Mouse (Mus musculus) A20 (cell line): ENCODE measurements around the gene Egfl8.

Experiments used
- DNase-seq: peaks from one replicate; pipeline ENCODE4 v3.0.0-alpha.2; 2011; ENCODE audit warnings: low read depth, low spot score

Egfl8 gene

DNA sequence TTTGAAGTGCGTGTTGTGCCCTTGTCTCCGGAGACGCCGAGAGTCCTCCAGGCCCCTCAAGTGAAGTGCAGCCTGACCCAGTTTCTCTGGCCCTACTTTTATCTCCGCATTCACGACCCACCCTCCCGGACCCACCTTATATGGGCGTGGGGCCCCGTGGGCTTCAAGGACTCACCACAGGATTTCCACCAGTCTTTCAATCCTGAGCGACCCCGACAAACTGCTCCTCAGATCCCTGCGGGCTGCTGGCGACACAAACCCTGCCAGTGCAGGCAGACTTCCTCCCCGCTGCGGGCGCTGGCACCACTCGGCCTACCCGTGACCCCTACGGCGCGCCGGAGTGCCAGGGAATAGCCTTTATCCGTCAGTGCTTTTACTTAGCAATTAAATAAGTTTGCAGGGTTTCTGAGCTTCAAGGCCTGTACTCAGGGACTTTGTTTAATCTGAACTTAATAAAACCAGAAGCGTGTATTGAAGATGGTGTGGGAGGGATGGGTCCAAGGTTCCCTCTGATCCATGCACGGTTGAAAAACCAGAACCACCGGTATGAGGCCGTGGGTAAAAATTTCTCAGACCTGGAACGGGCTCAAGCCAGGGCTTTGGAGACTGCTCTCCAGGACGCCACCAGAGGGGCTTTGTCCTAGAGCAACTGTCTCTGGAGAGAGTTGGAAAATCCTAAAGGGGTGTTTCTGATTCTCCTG lies 12.3 kb upstream of the Egfl8 start, which contains the start of gene Ppt2:
TSS of gene Ppt2 (minus strand) at position 568 of the 701 bp plus-strand sequence.
- no peak for DNase-seq

DNA sequence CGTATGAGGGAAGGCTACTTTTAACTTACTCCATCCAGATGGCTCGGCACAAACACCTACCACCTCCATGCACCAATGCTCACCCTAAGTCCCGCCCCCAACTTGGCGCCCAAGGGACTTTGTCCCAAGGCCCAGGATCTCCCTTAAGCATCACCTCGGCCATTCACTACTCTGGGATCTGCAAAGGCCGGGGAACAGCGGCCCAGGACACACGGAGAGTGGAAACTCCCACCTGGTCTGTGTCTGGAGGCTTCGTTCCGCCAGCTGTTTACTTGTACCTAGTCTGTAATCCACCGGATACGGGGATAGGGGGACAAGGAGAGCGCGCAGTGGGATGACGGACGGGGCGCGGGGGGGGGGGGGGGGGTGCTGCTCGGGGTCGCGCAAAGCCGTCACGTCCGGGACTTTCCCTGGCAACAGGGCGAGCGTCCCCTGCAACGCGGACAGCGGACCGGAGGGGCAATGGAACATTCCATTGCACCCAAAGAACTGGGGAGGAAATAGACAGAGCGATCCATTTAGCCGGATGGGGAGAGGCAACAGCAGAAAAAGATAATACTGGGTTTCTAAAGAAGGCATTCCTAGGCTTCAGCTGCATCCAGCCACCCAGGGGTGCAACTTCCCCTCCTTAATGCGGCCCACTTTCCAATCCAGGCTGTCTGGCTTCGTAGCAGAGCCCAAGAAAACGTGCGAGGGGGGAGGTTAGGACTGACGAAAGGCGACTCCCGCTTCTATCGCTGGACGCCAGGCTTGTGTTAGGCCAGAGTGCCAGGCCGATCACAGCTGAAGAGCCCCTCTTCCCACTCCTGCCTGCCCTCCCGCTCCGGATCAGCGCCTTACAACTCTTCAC lies 11.5 kb upstream of the Egfl8 start:
- DNase-seq = no peak

DNA sequence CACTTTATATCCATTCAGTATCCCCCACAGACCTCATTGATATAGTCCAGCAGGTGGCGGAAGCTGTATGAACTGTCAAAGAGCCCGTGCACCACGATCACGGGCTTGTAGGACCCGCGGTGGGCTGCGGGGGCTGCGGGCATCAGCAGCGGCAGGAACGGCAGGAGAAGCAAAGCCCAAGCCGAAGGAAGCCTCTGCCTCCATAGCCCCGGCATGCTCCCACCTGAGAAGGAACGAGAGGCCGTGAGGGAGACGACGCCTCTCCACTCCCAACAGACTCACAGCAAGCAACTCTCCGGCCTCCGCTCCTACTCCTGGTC lies 11.0 kb upstream of the Egfl8 start:
- DNase-seq = no peak

DNA sequence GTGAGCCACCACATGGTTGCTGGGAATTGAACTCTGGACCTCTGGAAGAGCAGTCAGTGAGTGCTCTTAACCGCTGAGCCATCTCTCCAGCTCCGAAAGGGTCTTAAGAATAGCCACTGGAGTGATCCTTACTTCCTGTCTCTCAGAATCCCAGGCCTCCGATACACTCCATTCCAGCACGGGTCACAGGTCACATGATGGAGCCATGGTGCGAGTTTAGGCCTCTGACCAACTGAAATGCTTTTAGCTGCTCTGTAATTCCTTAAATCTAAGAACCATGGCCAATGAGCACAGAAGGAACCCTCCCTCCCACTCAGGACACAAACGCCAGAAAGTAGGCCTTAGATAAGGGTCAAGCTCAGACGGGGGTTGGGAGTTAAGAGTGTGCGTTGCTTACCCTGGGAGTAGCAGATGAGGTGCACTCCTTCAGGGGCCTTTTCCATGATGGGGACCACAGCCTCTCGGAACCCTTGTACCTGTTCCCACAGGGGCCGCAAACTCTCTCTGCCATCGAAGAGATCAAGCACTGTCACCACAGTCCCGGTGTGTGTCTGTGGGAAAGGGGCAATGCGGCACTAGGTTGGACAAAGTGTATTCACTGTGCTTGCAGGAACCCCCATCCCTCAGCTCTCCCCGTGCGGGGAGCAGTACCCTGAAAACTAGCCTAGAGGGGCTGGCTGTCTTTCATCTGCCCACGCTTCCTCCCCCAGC lies 10.4 kb upstream of the Egfl8 start:
- no peak for DNase-seq

DNA sequence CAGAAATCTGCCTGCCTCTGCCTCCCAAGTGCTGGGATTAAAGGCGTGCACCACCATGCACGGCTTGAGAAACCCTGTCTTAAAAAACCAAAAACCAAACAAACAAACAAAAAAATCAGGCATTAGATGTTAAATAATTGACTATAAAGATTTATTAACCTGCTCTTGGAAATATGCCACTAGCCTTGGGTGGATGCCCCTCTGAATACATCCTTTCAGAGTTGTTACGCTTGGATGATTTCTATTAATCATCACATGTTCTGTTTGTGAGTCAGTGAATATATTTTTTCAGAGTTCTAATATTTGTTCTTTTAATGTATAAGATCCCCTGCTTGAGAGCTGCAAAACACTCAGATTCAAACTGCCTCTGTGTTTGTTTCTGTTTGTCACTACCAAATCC lies 9.2 kb upstream of the Egfl8 start:
- DNase-seq = no peak

DNA sequence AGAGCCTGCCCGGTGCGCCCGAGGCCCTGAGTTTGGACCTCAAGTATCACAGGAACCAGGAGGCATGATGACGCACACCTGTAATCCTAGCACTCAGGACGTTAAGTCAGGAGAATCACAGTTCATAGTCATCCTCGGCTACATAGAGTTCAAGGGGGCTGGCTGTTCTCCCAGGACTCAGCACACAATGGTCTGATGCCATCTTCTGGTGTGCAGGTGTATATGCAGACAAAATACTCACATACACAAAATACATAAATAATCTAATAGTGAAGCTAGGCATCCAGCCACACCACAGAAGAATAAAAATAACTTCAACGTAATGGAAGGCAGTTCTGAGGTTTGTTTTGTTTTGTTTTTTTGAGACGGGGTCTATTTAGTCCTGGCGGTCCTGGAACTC lies 7.4 kb upstream of the Egfl8 start:
- DNase-seq = no peak

DNA sequence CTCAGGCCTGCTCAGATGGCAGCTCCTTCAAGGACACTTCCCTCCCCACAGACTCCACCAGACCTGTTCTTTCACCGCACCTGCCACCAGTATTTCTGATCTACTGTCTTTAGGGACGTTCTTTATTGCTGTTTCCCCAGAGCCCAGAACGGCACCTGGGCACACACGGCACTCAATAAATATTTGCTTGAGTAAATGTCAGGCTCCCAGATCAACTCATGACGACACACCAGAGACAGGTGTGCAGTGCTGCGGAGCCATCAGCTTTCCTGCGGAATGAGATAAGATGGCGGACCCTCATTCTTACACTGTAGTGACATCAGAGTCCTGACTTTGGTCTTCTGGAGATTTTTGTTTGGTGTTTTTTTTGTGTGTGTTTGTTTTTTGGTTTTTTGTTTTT lies 5.2 kb upstream of the Egfl8 start:
- no peak for DNase-seq

DNA sequence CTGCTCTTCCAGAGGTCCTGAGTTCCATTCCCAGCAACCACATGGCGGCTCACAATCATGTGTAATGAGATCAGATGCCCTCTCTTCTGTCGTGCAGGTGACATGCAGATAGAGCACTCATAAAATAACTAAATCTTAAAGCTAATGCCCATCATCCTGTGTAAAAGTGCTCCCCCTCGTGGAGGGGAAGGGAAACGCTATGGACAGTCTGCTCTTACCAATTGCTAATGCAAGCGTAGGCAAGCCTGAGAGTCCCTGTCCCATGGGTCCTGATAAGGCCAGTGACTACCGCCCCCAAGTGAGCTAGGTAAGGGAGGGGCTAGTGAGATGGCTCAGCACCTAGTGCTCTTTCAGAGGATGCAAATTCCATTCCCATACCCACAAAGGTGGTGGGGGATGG lies 3.2 kb upstream of the Egfl8 start:
- peak; percentile 85 for DNase-seq

DNA sequence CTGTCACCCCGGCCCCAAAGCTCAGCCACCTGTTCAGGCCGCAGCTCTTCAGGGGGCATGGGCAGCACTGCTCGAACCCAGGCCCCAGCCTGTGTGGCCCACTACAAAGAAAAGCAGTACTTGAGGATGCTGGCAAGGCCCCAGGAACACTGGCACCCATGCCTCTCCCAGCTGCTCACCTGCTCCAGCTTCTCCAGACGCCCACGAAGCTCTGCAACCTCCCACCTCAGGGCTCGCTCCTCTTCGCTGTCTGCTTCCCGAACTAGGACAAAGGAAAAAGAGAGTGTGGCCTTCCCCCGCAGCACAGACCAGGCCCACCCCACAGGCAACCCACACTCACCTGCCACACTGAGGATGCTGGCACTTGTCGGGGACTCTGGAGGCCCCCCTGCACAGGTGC lies 1.9 kb downstream of the Egfl8 start:
- no peak for DNase-seq

DNA sequence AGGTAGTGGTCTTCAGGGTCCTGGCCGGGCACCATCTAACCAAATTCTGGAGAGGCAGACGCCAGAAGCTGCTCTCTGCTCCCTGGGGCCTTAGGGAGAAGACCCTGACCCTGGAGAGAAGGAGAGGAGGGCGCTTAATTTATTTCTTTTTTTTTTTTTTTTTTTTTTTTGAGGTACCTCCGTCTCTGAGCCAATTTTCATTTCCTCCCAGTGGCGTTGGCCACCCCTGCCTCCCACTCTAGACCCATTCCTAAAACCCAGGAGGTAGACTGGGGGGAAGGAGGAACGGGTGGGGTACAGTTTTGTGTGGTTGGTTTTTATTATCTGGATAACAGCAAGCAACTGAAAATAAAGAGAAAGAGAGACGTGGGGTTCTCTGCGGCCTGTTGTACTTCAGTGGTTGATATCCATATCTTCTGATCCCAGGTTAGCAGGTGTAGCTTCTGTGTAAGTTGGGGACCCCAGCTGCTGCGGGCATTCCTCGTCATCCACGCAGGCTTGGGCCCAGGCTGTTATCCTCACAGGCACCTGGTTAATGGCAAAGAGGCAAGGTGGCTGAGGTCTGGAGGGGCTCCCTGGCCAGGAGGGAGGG lies 2.6 kb downstream of the Egfl8 start:
- DNase-seq = no peak

DNA sequence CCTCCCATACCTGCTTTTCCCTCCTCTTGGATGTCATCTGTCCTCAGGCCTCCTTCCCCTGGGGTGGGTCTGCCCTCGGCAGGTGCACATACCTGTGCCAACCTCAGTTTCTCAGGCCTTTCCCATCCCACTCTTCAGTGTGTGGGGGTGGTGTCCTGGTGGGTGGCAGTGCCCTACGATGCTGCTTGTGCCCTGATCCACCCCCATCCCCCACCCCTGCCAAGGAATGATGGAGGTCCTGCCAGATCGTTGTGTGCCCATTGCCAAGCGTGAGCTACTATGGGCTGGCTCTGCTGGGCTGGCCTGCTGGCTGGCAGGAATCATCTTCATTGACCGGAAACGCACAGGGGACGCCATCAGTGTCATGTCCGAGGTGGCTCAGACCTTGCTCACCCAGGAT lies 4.7 kb downstream of the Egfl8 start:
- DNase-seq = no peak

DNA sequence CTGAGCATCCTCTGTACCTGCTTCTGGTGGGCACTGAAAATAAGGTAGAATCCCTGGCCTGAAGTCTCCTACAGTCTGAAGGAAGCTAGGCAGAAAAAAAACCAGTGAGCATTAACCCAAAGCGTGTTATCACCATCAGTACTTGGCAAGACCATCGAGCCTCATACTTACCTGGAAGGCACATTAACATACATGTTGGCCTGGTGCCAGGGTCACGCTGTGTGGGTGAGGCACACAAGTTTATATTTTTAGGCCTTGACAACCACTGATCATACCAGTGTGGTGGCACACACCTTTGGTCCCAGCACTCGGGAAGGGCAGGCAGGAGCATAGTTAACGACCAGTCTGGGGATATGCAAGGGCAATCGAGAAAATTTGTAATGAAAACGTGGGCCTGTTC lies 7.8 kb downstream of the Egfl8 start:
- DNase-seq = no peak

DNA sequence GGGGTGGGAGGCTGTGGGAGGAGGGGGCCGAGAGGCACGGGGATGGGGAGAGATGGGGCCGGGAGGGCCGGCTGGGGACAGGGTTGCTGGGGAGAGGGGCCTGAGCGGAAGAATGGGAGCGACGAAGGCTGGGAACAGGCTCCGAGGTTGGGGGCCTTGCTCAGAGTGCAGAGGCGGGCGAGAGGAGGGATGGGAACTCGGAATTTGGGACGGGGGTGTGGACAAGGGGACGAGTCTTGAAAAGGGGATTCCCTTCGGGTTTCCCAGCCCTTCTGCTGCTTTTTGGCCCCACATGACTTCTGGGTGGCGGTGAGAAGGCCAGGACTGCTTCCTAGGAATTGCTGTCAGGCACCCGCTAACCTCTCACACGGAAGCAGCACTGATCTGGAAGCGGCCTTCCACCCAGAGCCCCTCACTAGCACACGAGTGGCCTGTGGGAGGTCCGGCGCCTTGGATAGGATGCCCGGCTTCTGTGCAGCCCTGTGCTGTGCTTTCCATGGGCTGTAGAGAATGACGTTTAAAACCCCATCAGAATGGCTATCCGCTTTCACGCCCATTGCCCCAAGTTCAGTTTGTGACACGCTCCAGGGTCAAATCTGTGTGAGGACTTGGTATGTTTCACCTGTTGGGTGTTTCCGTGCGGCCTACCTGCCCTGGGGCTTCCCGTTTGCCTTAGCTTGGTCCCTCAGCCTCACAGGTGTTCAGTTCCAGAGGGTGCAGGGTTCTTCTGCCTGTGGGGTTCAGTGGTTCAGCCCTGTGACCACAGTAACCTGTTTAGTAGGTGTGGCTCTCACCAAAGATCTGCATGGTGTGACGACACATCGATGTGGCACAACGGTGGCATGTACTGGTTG lies 9.4 kb downstream of the Egfl8 start:
- DNase-seq = peak; percentile 52

DNA sequence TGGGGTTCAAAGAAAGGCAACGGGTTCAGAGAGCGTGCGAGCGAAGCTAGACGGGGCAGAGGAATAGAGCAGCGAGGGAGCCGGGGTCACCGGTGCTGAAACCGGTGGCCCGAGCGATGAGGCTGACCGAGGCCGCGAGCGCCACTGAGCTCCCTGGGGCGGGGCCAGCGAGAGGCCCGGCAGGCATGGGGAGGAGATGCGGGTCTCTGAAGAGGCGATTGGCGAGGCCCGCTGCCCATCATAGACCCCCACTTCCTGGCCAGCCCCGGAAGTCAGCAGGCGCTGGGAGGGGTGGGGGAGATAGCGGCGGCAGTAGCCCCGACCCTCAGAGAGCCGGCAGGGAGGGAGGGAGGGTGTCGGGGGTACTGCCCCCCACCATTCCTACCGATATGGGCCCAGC lies 10.2 kb downstream of the Egfl8 start:
- DNase-seq = peak; percentile 98

DNA sequence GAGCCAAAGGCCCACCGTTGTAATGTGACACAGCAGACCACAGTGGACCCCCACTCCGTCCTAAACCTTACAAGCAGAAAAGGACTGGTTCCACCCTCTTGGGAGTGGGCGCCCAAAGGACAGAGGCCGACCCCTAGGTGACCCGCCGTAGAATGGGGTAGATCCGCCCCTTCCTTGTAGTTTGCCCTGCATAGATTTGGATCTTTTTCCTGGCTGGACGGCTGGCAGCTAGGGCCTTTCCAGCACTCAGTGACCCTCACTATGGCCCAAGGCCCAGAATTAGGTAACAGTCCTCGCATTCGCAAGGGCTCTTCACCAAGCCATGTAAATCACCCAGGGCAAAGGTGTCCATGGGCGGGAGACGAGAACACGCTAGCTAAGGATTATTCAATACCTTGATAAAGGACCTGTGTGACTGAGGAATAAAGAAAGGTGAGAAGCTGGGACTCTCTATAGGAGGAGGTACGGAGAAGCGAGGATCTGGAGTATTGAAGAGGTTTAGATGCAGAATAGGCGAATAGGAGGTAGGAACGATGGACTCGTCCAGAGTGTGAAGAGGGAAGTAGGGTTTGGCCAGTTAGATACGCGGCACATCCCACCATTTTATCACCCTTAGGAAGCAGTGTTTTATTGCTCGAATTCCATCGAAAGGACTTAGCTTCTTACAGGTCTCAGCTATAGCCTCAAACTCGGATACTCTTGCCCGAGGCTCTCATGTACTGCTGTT lies 11.1 kb downstream of the Egfl8 start:
- DNase-seq = peak; percentile 77

DNA sequence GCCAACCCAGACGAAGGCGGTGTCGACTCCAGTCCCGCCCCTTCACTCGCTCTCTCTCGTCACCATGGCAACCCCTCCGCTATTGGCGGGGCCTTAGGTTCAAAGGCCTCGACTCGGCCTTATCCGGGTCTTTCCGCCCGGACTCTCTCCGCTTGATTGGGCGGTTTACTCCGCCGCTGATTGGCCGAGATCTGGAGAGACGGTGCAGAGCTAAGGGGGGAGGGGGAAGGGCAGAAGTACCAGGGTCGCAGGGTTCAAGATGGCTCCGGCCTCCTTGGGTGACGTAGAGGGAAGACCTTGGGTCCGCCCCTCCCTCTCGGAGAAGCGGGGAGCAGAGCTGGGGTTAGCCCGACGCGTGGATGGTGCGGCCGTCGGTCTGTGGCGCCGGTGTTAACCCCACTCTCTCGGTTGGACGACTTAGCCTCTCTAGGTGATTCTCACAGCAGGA lies 11.7 kb downstream of the Egfl8 start, which contains the start of gene Agpat1:
TSS of gene Agpat1 (plus strand) at position 202 of the 448 bp plus-strand sequence.
- DNase-seq = peak; percentile 100

DNA sequence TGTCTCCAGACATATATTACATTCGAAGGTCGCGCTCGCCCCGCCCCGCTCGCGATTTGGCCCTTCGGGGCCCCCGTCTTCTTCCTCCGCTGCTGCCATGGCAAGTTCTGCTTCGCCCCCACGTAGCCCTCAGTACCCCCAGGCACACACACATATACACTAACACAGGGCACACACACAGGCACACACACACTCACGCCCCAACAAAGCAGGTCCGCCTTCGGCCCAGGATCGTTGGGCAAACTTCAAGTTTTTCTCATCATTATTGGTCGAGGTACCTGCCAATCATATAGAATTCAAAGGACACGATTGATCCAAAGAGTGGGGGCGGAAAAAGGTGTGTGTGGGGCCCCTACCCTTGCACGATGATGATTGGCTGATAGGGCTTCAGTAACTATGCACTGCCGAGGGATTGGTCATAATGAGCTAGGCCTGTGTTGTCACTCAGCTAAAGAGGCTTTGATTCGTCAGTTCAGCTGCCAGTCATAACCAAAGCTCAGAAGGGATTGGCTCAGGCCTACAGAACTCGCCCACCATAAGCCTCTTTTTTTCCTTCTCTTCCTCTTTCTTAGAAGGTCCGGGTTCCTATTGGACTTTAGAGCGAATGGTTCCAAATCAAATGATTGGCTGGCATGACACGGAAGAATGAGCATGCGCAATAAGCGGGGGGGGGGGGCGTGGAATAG lies 12.3 kb downstream of the Egfl8 start, which contains the start of gene Rnf5:
TSS of gene Rnf5 (minus strand) at position 316 of the 686 bp plus-strand sequence.
- DNase-seq = peak; percentile 100

DNA sequence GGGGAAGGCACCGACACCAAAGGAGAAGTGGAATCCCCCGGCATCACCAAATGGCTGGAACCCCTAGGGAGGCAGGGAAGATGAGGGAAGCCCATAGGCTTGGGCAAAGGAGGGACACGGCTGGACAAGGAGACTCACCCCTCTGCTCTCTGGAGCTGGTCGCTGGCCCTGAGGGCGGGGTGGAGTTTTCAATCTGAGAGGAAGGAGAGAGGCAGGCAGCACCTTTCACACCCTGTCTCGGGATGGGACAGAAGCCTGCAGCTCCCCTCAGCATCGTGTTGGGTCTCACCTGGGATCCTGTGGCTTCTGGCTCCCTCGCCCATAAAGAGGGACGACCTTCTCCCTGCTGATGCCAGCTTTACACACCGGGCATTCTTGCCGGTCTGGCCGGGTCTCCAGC lies 14.0 kb downstream of the Egfl8 start:
- no peak for DNase-seq

DNA sequence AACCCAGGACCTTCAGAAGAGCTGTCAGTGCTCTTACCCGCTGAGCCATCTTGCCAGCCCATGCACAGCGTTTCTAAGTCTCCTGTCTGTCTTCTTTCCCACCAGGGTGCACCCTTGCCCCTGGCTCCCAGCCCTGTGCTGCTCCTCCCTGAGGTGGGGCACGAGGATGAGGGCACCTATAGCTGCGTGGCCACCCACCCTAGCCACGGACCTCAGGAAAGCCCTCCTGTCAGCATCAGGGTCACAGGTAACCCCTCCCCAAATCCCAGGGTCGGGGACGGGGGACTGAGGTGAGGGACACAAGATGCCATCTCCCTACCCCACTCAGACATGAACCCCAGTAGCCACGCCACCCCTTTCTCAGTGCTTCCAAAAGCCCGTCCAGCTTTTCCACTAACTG lies 15.9 kb downstream of the Egfl8 start:
- no peak for DNase-seq
